Mouse (Mus musculus) brain, embryonic 18.5 days (tissue): ENCODE results near the gene Spice1.

Source experiments
- DNase-seq: peaks from one replicate; pipeline ENCODE4 v3.0.0-alpha.2; 2012; ENCODE audit warnings: low read depth, low spot score

The Spice1 gene

GRCm38 (mm10) chr16:44347071-44347901 is at the start of gene Spice1:
Spice1 (plus strand) TSS chr16:44347121.
- peak; percentile 76 for DNase-seq

- no peak for DNase-seq
Measured at GRCm38 (mm10) chr16:44299438-44300093, 47.4 kb upstream of the Spice1 start.

- no peak for DNase-seq
Measured at GRCm38 (mm10) chr16:44302126-44302892, 44.6 kb upstream of the Spice1 start.

- DNase-seq, result no peak
Measured at GRCm38 (mm10) chr16:44303822-44304221, 43.1 kb upstream of the Spice1 start.

- no peak for DNase-seq
Measured at GRCm38 (mm10) chr16:44305606-44306005, 41.3 kb upstream of the Spice1 start.

DNA sequence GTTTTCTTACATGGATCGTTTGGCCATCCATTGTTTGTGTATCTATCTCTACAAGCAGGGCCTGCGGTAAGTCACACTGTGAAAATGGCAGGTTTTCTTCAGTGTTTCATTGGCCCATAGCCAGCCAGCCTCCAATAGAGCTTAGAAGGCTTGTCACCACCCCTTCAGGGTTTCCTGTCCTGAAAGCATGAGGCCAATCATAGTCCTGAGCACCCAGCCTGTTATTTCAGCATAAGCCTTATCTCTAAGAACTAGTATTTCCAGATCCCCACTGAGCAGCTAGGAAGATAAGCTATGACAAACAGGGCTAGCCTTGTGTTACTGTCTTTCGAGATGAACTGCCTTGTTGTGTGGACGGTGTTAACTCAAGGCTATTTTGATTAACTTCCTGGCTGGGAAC is 33.5 kb upstream of the Spice1 start:
- DNase-seq, result no peak

GRCm38 (mm10) chr16:44316350-44316749 is 30.6 kb upstream of the Spice1 start:
- DNase-seq, result no peak

DNA sequence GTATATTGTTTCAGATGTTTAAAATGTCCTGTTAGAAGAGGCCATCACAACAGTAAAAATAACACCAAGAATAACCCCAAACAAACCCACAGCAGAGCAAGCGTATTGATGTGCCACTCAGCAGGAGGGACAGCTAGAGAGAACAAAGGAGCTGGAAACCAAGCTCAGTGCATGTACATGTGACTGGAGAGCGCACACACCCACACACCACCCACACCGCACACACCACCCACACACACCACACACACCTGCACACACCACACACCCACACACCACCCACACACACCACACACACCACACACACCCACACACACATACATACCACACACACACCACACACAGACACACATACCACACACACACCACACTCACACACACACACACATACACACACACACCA is 26.7 kb upstream of the Spice1 start:
- no peak for DNase-seq

DNA sequence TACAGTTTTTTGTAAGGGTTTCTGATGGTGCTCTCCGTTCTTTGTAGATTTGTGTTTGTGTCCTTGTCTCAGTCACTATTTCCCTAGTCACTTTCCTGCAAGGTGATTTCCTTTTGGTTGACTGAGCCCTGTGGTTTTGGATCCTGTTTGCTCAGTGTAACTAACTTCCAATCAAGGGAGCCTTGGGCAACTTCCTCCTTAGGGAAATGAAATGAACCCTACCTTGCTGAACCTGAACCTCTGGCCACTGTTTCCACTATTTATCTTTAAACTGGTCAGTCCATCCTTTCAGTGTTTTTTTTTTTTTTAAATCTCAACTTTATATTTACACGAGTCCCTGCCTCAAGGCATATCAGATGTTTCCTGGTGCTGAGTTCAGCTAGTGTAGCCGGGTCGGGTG is 18.3 kb upstream of the Spice1 start:
- no peak for DNase-seq

- DNase-seq, result no peak
Measured at GRCm38 (mm10) chr16:44330657-44331056, 16.3 kb upstream of the Spice1 start.

- DNase-seq, result no peak
Measured at GRCm38 (mm10) chr16:44331154-44331553, 15.8 kb upstream of the Spice1 start.

GRCm38 (mm10) chr16:44331671-44331994 is 15.3 kb upstream of the Spice1 start:
- DNase-seq, result no peak

DNA sequence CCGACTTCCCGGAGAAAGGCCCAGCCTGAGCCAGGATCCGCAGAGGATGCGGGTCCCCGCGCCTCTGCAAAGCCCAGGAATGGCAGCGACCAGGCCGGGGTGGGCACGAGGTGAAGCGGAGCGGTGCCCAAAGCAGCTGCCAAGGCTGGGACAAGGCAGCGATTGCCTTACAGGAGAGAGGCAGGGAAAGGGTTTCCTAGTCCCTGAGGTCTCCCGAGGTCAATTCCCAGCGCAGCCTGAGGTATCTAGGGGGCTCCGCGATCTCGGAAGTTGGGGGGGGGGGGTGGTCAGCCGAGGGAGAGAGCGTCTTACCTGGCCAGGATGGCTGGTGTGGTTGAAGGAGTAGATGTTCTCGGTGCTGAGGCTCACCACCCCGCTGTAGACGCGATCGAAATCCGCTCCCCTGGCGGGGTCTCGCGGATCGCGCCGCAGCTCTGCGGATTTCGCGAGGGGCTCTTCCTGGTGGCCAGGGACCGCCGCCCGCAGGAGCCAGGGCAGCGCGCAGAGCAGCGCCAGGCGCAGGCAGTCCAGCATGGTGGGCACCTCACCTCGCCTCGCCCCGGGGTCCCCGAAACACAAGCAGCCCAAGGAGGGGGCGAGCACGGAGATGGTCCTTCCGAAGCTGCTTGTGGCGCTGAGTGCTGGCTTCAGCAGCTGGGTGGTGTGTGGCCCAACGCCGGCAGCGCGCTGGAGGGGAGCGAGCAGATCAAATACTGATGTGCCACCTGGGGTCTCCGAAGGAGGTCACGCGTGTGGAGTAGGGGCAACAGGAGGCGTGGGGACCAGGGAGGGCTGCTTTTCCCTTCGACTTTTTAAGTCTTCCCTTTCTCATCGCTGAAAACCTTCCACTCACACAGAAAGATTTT is 14.7 kb upstream of the Spice1 start:
- no peak for DNase-seq

DNA sequence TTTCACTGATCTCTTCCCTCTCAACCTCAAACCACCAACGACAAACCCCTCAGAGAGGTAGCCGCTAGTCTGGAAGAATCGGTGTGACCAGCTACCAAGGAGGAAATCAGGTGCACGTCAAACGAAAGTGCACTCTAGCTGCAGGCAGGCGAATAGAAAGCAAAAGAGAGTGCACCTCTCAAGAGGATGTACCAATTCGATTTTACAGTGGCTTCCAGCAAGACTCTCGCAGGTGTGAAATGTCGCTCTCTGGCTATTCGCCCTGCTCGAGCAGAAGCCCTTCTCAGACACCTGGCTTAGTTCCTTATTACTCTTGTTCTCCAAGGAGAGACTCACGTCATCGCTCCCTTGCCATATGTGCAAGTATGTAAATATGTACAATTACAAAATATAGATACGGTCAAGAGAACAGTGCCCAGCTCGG is 14.0 kb upstream of the Spice1 start, which contains the start of gene Sidt1:
TSS of gene Sidt1 (minus strand) at position 336 of the 424 bp plus-strand sequence.
- no peak for DNase-seq

DNA sequence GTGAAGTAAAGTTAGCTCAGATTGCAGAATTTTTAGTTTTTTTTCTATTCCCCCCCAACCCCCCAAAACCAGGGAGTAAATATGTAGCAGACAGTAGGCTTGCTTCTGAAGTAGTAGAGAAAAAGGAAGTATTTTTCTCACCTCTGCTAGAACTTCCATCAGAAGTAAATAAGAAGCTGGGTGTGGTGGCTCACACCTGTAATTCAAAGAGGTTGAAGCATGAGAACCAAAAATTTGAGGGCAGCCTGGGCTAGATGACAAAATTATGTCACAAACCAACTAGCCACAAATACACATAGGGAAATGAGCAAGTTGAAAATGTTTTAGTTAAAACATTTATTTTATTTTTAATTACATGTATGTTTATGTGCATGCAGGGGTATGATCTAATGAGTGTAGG is 9.4 kb upstream of the Spice1 start:
- DNase-seq, result no peak

GRCm38 (mm10) chr16:44349801-44350397 is 3.0 kb downstream of the Spice1 start:
- no peak for DNase-seq

- no peak for DNase-seq
Measured at GRCm38 (mm10) chr16:44356291-44356690, 9.4 kb downstream of the Spice1 start.

DNA sequence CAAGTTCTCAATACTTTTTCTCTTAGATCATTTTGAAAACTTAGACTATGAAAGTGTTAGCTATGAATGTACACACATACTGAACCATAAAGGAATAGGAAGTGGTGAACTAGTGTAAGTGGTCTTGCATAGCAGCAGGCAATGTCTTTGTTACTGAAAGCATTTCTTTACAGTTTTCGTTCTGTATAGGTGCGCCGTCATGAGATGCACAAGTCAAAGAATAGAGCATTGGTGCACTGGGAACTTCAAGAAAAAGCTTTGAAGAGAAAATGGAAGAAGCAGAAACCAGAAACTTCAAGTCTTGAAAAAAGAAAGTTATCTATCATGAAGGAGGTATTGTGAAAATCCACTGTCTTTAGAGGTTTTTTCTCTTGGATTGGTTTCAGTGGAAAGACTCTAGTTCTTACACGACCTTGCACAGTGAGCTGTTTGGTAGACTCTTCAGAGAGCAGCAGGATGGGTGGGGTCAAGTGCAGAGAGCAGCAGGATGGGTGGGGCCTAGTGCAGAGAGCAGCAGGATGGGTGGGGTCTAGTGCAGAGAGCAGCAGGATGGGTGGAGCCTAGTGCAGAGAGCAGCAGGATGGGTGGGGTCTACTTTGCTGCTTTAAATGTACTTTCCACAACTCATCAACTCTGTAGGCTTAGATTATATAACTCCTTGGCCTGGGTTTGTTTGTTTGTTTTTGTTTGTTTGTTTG is 10.8 kb downstream of the Spice1 start:
- DNase-seq, result no peak

DNA sequence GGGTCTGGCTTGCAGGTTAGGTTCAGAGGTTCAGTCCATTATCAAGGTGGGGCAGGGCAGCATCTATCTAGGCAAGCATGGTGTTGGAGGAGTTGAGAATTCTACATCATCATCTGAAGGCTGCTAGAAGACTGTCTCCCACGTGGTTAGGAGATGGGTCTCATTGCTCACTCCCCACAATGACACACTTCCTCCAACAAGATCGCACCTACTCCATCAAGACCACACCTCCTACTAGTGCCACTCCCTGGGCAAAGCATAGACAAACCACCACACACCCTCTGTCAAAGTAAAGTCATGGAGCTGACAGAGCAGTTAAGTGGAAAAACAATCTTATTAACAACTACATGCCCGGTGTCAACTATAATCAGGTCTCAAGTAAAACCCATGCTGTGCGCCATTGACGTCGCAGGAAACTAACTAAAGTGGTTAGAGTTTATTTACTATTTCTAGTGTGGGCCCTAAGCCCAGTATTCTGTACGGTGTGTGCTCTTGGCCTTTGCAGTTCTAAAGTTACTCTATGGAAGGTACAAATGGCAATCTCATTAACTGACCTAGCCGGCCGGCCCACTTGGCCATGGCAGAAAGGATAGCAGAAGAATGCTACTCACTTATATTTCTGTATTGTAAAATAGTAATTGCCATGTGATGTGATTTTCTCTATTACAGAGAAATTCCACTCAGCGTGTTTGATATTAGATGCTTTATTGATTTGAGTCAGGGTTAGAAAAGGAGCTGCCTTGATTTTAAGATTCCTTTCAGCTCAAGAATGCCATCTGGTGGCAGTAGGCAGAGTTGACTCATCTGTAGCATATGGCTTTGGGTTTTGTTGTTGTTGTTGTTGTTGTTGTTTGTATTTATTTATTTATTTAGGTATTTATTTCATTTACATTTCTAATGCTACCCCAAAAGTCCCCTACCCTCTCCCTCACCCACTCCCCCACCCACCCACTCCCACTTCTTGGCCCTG is 15.3 kb downstream of the Spice1 start:
- DNase-seq, result no peak
